Mouse (Mus musculus) forebrain, embryonic 10.5 days (tissue): Measurements from ENCODE around the gene Trim8. TPM values are rescaled to one million over a fixed set of nuclear protein-coding genes. Genes with fewer than 3 reads are reported as not detected.

ENCODE experiments used
- DNase-seq: peaks from one replicate; pipeline ENCODE4 v3.0.0-alpha.2; 2017; ENCODE audit warnings: low spot score; ENCODE audit errors: extremely low spot score
- H3K27ac ChIP-seq: fragments of 300-500 bp; sonication (generic); 2 replicates; pipeline ENCODE4 v1.5.1; 2016; ENCODE audit warnings: mild to moderate bottlenecking
- H3K27me3 ChIP-seq: fragments of 300-500 bp; sonication (generic); 2 replicates; pipeline ENCODE4 v1.6.1; 2016; ENCODE audit warnings: mild to moderate bottlenecking; ENCODE audit not compliant: poor library complexity, severe bottlenecking
- H3K36me3 ChIP-seq: fragments of 300-500 bp; sonication (generic); replicated peaks from 2 replicates; pipeline ENCODE4 v1.6.1; 2016; ENCODE audit warnings: mild to moderate bottlenecking, moderate library complexity
- H3K4me1 ChIP-seq: fragments of 300-500 bp; sonication (generic); 2 replicates; pipeline ENCODE4 v1.6.1; 2016
- H3K4me3 ChIP-seq: fragments of 300-500 bp; sonication (generic); 2 replicates; pipeline ENCODE4 v1.5.1; 2016; ENCODE audit warnings: mild to moderate bottlenecking, moderate library complexity
- H3K9me3 ChIP-seq: fragments of 300-500 bp; sonication (generic); 2 replicates; pipeline ENCODE4 v1.6.1; 2016; ENCODE audit warnings: mild to moderate bottlenecking, moderate library complexity
- WGBS: fragments of 180-500 bp; shearing (Covaris S2); methylation state at CpG from one replicate; pipeline ENCODE4 v1.1.7; 2016; 5-methylcytosine and 5-hydroxymethylcytosine counted together
- polyA plus RNA-seq: library from polyadenylated mRNA; unstranded; fragments of >200 nt; fragmentation: Nextera tagmentation; extraction: Ambion mirVana; gene quantifications from 2 replicates; pipeline ENCODE4 v1.2.1, GENCODE M21; 2016

Trim8 gene
- polyA plus RNA-seq, 1 experiment from 2014 or later, result 16.6 TPM

GRCm38 (mm10) chr19:46502069-46502455 lies 560 bp downstream of the Trim8 start:
- H3K9me3 ChIP-seq, result no peaks in the 10 kb centered on the region
- no peaks in the 10 kb centered on the region for H3K27me3 ChIP-seq
- H3K36me3 ChIP-seq, result peaks cover 29% of the 10 kb centered on the region
- under 1% methylated on average over 46 of the region's 46 CpGs for WGBS
- H3K4me1 ChIP-seq, result peaks cover 64% of the 10 kb centered on the region
- H3K4me3 ChIP-seq, result peak overlapping the region; percentile 96
- peak overlapping the region; percentile 99 for H3K27ac ChIP-seq
- peak; percentile 58 for DNase-seq

- Histone ChIP-seq H3K4me3 (peak overlapping the region; percentile 96), H3K27me3 (no peaks in the 10 kb centered on the region), H3K9me3 (no peaks in the 10 kb centered on the region), H3K27ac (peak overlapping the region; percentile 99), H3K36me3 (peaks cover 34% of the 10 kb centered on the region), H3K4me1 (peaks cover 69% of the 10 kb centered on the region)
- under 1% methylated on average over 53 of the region's 53 CpGs for WGBS
- peak; percentile 62 for DNase-seq
These were observed 1.1 kb downstream of the Trim8 start for GRCm38 (mm10) chr19:46502471-46503166.

GRCm38 (mm10) chr19:46503351-46504084 lies 2.0 kb downstream of the Trim8 start:
- H3K27ac ChIP-seq, result peak overlapping the region; percentile 99
- H3K27me3 ChIP-seq, result no peaks in the 10 kb centered on the region
- peak overlapping the region; percentile 96 for H3K4me3 ChIP-seq
- DNase-seq, result peak; percentile 64
- H3K9me3 ChIP-seq, result no peaks in the 10 kb centered on the region
- peaks cover 43% of the 10 kb centered on the region for H3K36me3 ChIP-seq
- under 1% methylated on average over 21 of the region's 21 CpGs for WGBS
- H3K4me1 ChIP-seq, result peaks cover 78% of the 10 kb centered on the region

- Histone ChIP-seq H3K4me3 (peak overlapping the region; percentile 96), H3K27me3 (no peaks in the 10 kb centered on the region), H3K4me1 (peaks cover 81% of the 10 kb centered on the region), H3K36me3 (peaks cover 49% of the 10 kb centered on the region), H3K9me3 (no peaks in the 10 kb centered on the region), H3K27ac (peak overlapping the region; percentile 99)
- 5% methylated on average over 4 of the region's 4 CpGs for WGBS
- DNase-seq, result no peak
These were observed 2.6 kb downstream of the Trim8 start for GRCm38 (mm10) chr19:46504085-46504552.

GRCm38 (mm10) chr19:46504822-46505417 lies 3.4 kb downstream of the Trim8 start:
- Histone ChIP-seq H3K27me3 (no peaks in the 10 kb centered on the region), H3K27ac (peak overlapping the region; percentile 99), H3K9me3 (no peaks in the 10 kb centered on the region), H3K36me3 (peaks cover 57% of the 10 kb centered on the region), H3K4me3 (peak overlapping the region; percentile 96), H3K4me1 (peaks cover 83% of the 10 kb centered on the region)
- 73% methylated on average over 9 of the region's 9 CpGs for WGBS
- DNase-seq, result no peak

GRCm38 (mm10) chr19:46505646-46506371 lies 4.3 kb downstream of the Trim8 start:
- 85% methylated on average over 8 of the region's 8 CpGs for WGBS
- Histone ChIP-seq H3K36me3 (peaks cover 66% of the 10 kb centered on the region), H3K4me3 (peak overlapping the region; percentile 96), H3K27me3 (no peaks in the 10 kb centered on the region), H3K4me1 (peaks cover 83% of the 10 kb centered on the region), H3K9me3 (no peaks in the 10 kb centered on the region), H3K27ac (peak overlapping the region; percentile 99)
- no peak for DNase-seq

GRCm38 (mm10) chr19:46506372-46506717 lies 4.8 kb downstream of the Trim8 start:
- Histone ChIP-seq H3K36me3 (peaks cover 70% of the 10 kb centered on the region), H3K9me3 (no peaks in the 10 kb centered on the region), H3K4me1 (peaks cover 83% of the 10 kb centered on the region), H3K4me3 (peak overlapping the region; percentile 96), H3K27me3 (no peaks in the 10 kb centered on the region), H3K27ac (peak overlapping the region; percentile 99)
- WGBS, result 61% methylated on average over 3 of the region's 3 CpGs
- DNase-seq, result no peak

- no peaks in the 10 kb centered on the region for H3K9me3 ChIP-seq
- no peaks in the 10 kb centered on the region for H3K27me3 ChIP-seq
- peak overlapping the region; percentile 96 for H3K4me3 ChIP-seq
- H3K4me1 ChIP-seq, result peaks cover 80% of the 10 kb centered on the region
- peaks cover 79% of the 10 kb centered on the region for H3K36me3 ChIP-seq
- DNase-seq, result peak; percentile 74
- WGBS, result 13% methylated on average over 8 of the region's 8 CpGs
- H3K27ac ChIP-seq, result peak overlapping the region; percentile 99
These were observed 5.7 kb downstream of the Trim8 start for GRCm38 (mm10) chr19:46507181-46507581.

GRCm38 (mm10) chr19:46507806-46508205 lies 6.3 kb downstream of the Trim8 start:
- 95% methylated on average over 1 of the region's 1 CpGs for WGBS
- H3K4me1 ChIP-seq, result peaks cover 75% of the 10 kb centered on the region
- peaks cover 85% of the 10 kb centered on the region for H3K36me3 ChIP-seq
- H3K27me3 ChIP-seq, result no peaks in the 10 kb centered on the region
- H3K4me3 ChIP-seq, result peak overlapping the region; percentile 96
- no peaks in the 10 kb centered on the region for H3K9me3 ChIP-seq
- no peak for DNase-seq
- peak overlapping the region; percentile 99 for H3K27ac ChIP-seq

- Histone ChIP-seq H3K4me3 (peak overlapping the region; percentile 5; the same call in 1 of the 2 replicates), H3K36me3 (peaks cover 94% of the 10 kb centered on the region), H3K27ac (peak overlapping the region; percentile 99), H3K4me1 (peaks cover 65% of the 10 kb centered on the region), H3K9me3 (no peaks in the 10 kb centered on the region), H3K27me3 (no peaks in the 10 kb centered on the region)
- WGBS, result 86% methylated on average over 3 of the region's 3 CpGs
- no peak for DNase-seq
These were observed 7.2 kb downstream of the Trim8 start for GRCm38 (mm10) chr19:46508738-46509137.

- H3K4me3 ChIP-seq, result peak overlapping the region; percentile 5; the same call in 1 of the 2 replicates
- peaks cover 99% of the 10 kb centered on the region for H3K36me3 ChIP-seq
- no peak for DNase-seq
- WGBS, result 89% methylated on average over 3 of the region's 3 CpGs
- no peaks in the 10 kb centered on the region for H3K9me3 ChIP-seq
- peak overlapping the region; percentile 99 for H3K27ac ChIP-seq
- H3K27me3 ChIP-seq, result no peaks in the 10 kb centered on the region
- H3K4me1 ChIP-seq, result peaks cover 61% of the 10 kb centered on the region
These were observed 7.7 kb downstream of the Trim8 start for GRCm38 (mm10) chr19:46509202-46509601.

- no peak overlapping the region for H3K27ac ChIP-seq
- no peak overlapping the region for H3K4me3 ChIP-seq
- H3K36me3 ChIP-seq, result peaks cover 99% of the 10 kb centered on the region
- H3K9me3 ChIP-seq, result no peaks in the 10 kb centered on the region
- peaks cover 55% of the 10 kb centered on the region for H3K4me1 ChIP-seq
- 95% methylated on average over 4 of the region's 4 CpGs for WGBS
- DNase-seq, result no peak
- no peaks in the 10 kb centered on the region for H3K27me3 ChIP-seq
These were observed 8.2 kb downstream of the Trim8 start for GRCm38 (mm10) chr19:46509736-46510135.
